Mouse (Mus musculus) lung, postnatal 0 days (tissue): ENCODE data around the gene Hs3st6. TPM values are rescaled to one million over a fixed set of nuclear protein-coding genes. Genes with fewer than 3 reads are reported as not detected.

Experiments used
- ATAC-seq: fragments of 200-750 bp; cut with Nextera tagmentation; 2 replicates; pipeline ENCODE4 v1.8.0; 2017; ENCODE audit warnings: moderate library complexity
- DNase-seq: peaks from one replicate; pipeline ENCODE4 v3.0.0-alpha.2; 2016; ENCODE audit warnings: low spot score
- H3K27ac ChIP-seq: fragments of 300-500 bp; sonication (generic); 2 replicates; pipeline ENCODE4 v1.5.1; 2014; ENCODE audit warnings: antibody characterized with exemption, mild to moderate bottlenecking, low read length, mixed read lengths
- H3K27me3 ChIP-seq: fragments of 300-500 bp; sonication (generic); replicated peaks from 2 replicates; pipeline ENCODE4 v1.6.1; 2014; ENCODE audit warnings: low read length, mixed read lengths; ENCODE audit not compliant: insufficient read depth
- H3K36me3 ChIP-seq: fragments of 300-500 bp; sonication (generic); 2 replicates; pipeline ENCODE4 v1.6.1; 2014; ENCODE audit warnings: low read length, mixed read lengths; ENCODE audit not compliant: insufficient read depth
- H3K4me1 ChIP-seq: fragments of 300-500 bp; sonication (generic); 2 replicates; pipeline ENCODE4 v1.6.1; 2014; ENCODE audit warnings: antibody characterized with exemption, low read depth, low read length, mixed read lengths; ENCODE audit not compliant: insufficient read depth
- H3K4me2 ChIP-seq: fragments of 300-500 bp; sonication (generic); replicated peaks from 2 replicates; pipeline ENCODE4 v1.6.1; 2014; ENCODE audit warnings: low read depth, mild to moderate bottlenecking, low read length, moderate library complexity, mixed read lengths
- H3K4me3 ChIP-seq: fragments of 300-500 bp; sonication (generic); 2 replicates; pipeline ENCODE4 v1.5.1; 2014; ENCODE audit warnings: low read depth, low read length
- H3K9ac ChIP-seq: fragments of 300-500 bp; sonication (generic); replicated peaks from 2 replicates; pipeline ENCODE4 v1.6.1; 2014; ENCODE audit warnings: low read depth, mild to moderate bottlenecking
- H3K9me3 ChIP-seq: fragments of 300-500 bp; sonication (generic); 2 replicates; pipeline ENCODE4 v1.6.1; 2016; ENCODE audit warnings: low read length, mixed read lengths
- CTCF ChIP-seq: IDR thresholded peaks from 2 replicates; pipeline ENCODE4 v1.5.1; 2016; ENCODE audit warnings: antibody characterized with exemption, mild to moderate bottlenecking
- EP300 ChIP-seq: IDR thresholded peaks from 2 replicates; pipeline ENCODE4 v1.6.1; 2016; ENCODE audit warnings: antibody characterized with exemption, mild to moderate bottlenecking, control low read depth
- WGBS: fragments of 180-500 bp; shearing (Covaris S2); extraction: QIAGEN DNeasy Blood & Tissue Kit; methylation state at CpG from one replicate; pipeline ENCODE4 v1.1.7; 2014; 5-methylcytosine and 5-hydroxymethylcytosine counted together
- polyA plus RNA-seq: library from polyadenylated mRNA; unstranded; fragments of >200 nt; fragmentation: Nextera tagmentation; extraction: Ambion mirVana; gene quantifications from 2 replicates; pipeline ENCODE4 v1.2.1, GENCODE M21; 2015

Hs3st6 gene
- polyA plus RNA-seq, 1 experiment from 2014 or later: 2.8 TPM

DNA sequence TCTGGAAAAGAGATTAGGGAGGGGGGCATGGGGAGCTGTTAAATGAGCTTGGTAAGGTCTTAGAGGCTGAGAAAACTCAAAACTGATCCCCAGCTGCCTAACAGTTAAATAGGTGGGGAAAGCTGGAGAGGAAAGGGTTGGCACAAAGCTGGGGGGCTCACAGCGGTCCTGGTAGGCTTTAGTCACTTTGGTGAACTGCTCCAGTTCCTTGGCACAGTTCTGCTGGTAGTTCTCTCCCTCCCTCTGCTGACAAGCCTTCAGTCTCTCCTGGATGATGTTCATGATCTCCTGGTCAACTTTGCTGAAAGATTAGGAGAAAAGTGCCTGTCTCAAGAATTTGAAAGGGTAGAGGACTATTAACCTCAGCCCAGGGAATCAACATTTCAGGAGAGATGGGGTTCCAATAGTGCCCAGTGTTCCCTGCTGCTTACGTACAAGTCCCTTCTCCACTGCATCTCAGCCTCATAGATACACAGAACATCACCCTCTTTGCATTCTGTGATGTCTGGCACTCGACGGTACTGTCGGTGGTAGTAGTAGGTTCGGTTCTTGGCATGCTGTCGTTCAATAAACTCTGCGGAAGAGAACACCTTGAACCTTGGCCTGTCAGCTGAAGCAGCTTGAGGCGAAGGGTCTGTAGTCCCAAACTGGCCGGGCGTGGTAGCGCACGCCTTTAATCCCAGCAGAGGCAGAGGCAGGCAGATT, 30.4 kb upstream of the Hs3st6 start:
- no peak overlapping the region for H3K27ac ChIP-seq
- peaks cover 10% of the 10 kb centered on the region; the same call in 1 of the 2 replicates for H3K4me1 ChIP-seq
- no peaks in the 10 kb centered on the region for H3K27me3 ChIP-seq
- no peak overlapping the region for H3K4me3 ChIP-seq
- WGBS: 31% methylated on average over 13 of the region's 13 CpGs
- DNase-seq: no peak
- no peak for ATAC-seq
- no peaks in the 10 kb centered on the region for H3K9me3 ChIP-seq
- H3K9ac ChIP-seq: no peak overlapping the region
- no peak overlapping the region for H3K4me2 ChIP-seq
- TF ChIP-seq EP300 (no peak), CTCF (no peak)
- peaks cover 11% of the 10 kb centered on the region; the same call in 1 of the 2 replicates for H3K36me3 ChIP-seq

DNA sequence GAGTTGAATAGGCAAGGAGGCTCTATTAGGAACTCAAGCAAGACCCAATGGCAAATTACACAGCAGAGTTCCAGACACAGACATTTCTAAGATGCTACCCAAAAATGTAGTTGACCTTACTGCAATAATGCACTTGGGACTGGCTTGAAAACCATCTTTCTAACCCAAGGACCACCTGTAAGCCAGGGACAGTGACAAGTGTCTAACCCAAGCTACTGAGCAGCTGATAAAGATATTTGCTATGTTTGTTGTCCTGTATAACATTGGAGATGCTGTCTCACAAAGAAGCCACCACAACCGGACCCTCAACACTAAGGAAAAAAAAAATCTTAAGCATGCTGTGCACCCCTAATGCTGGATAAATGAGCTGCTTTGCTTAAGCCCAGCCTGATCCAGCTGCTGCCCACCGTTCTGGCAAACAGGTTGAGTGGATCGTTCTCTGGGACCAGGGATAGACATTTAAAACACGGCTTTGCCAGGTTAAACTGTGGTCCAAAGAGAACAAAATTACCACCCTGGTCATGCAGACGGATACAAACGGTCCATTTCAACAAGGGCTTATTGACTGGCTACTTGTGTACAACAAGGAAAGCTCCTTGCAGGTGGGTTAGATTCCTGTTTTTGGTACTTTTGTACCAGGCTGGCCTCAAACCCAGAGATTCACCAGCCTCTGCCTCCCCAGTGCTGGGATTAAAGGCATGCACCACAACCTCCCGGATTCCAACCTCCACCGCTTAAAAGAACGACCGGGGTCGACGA, 29.5 kb upstream of the Hs3st6 start:
- Histone ChIP-seq H3K9ac (peak overlapping the region; percentile 92), H3K4me2 (peak overlapping the region; percentile 91), H3K4me1 (peaks cover 10% of the 10 kb centered on the region; the same call in 1 of the 2 replicates), H3K36me3 (peaks cover 11% of the 10 kb centered on the region; the same call in 1 of the 2 replicates), H3K27me3 (no peaks in the 10 kb centered on the region), H3K4me3 (peak overlapping the region; percentile 62), H3K27ac (peak overlapping the region; percentile 86), H3K9me3 (no peaks in the 10 kb centered on the region)
- TF ChIP-seq EP300 (no peak), CTCF (no peak)
- WGBS: 3% methylated on average over 12 of the region's 12 CpGs
- DNase-seq (no peak), ATAC-seq (no peak)

DNA sequence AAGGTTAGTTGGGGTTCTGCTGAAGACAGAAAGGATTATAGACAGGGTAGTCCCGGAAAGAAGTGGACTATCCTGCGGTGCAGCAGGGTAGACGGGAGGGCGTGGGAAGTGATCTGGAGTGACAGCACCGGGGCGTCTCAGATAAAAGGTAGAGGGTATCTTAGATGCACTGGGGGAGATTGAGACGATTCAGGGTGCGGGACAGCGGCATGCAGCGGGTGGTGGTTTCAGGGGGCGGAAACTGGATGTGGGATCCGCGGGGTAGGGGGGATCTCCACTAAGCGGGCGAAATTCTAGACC, 29.0 kb upstream of the Hs3st6 start:
- H3K36me3 ChIP-seq: peaks cover 11% of the 10 kb centered on the region; the same call in 1 of the 2 replicates
- H3K4me3 ChIP-seq: peak overlapping the region; percentile 62
- peak; percentile 25 for DNase-seq
- peaks cover 9% of the 10 kb centered on the region; the same call in 1 of the 2 replicates for H3K4me1 ChIP-seq
- ATAC-seq: no peak
- H3K4me2 ChIP-seq: peak overlapping the region; percentile 91
- H3K27me3 ChIP-seq: no peaks in the 10 kb centered on the region
- WGBS: 0% methylated on average over 15 of the region's 15 CpGs
- H3K9me3 ChIP-seq: no peaks in the 10 kb centered on the region
- TF ChIP-seq CTCF (no peak), EP300 (no peak)
- H3K9ac ChIP-seq: peak overlapping the region; percentile 92
- H3K27ac ChIP-seq: peak overlapping the region; percentile 86

DNA sequence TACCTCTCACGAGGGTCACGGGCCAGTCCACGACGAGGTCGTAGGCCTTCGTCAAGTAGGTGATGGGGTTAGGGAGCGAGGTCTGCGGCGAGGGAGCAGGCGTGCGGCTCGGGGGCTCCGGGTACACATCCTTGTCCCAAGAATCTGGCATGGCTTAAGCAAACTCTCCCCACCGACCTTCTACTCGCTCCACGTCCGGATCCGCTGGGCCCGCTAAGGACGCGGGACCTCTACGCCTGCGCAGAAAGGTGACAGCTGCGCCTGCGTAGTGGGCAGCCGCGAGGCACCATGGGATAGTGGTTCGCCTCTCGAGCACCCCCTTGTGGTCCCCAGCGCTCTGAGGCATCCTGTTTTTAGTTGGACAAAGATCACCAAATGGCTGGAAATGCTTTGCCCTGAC, 28.6 kb upstream of the Hs3st6 start, which contains the start of gene Ndufb10:
Ndufb10 (minus strand) TSS at position 295 of the 400 bp plus-strand sequence.
- WGBS: under 1% methylated on average over 30 of the region's 30 CpGs
- H3K4me3 ChIP-seq: peak within 1 kb of the TSS; percentile 62
- DNase-seq (peak; percentile 97), ATAC-seq (peak; percentile 73)
- H3K4me1 ChIP-seq: peaks cover 7% of the 10 kb centered on the region; the same call in 1 of the 2 replicates
- peak within 1 kb of the TSS; percentile 91 for H3K4me2 ChIP-seq
- H3K27me3 ChIP-seq: no peaks in the 10 kb centered on the region
- TF ChIP-seq EP300 (no peak), CTCF (peak; percentile 99)
- peak within 1 kb of the TSS; percentile 92 for H3K9ac ChIP-seq
- peaks cover 11% of the 10 kb centered on the region; the same call in 1 of the 2 replicates for H3K36me3 ChIP-seq
- H3K9me3 ChIP-seq: no peaks in the 10 kb centered on the region
- peak within 1 kb of the TSS; percentile 86 for H3K27ac ChIP-seq

DNA sequence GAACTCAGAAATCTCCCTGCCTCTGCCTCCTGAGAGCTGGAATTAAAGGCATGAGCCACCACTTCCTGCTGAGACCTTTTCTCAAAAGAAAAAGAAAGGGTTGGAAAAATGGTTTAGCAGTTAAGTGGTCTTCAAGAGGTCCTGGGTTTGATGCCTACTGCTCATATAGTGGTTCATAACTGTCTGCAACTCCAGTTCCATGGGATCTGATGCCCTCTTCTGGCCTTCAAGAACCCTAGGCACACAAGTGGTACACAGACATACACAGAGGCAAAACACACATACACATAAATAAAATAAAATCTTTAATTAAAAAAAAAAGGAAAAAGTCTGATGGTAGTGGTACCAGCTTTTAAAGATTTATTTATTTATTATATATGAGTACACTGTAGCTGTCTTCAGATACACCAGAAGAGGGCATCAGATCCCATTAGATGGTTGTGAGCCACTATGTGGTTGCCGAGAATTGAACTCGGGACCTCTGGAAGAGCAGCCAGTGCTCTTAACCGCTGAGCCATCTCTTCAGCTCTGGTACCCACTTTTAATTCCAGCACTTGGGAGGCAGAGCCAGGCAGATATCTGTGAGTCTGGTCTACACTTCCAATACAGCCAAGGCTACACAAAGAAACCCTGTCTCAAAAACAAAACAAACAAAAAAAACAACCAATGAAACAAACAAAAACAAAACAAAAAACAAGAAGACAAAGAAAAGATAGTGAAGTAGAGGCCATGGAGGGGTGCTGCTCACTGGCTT, 27.0 kb upstream of the Hs3st6 start:
- 71% methylated on average over 3 of the region's 3 CpGs for WGBS

DNA sequence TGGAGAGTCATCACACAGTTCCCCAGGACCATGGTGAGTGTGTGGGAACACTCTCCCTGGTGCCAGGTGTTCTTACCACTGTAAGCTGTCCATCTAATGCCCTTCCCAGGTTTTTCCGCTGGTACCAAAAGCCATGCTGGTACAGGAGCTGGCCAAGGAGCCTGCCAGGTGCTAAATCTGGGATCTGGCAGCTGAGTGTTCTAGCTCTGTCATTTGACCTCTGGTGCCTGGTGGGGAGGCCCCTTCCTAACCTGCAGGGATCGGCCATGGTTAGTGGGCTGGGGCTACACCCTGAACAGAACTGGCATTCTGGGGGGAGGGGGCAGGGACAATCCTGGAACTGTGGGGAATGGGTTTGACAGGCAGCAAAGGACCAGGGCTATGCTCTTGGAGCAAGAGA, 25.2 kb upstream of the Hs3st6 start, which contains the start of gene Rpl3l:
Rpl3l (plus strand) TSS at position 203 of the 400 bp plus-strand sequence.
- ATAC-seq (no peak), DNase-seq (no peak)
- Histone ChIP-seq H3K9ac (no peak within 1 kb of the TSS), H3K27me3 (no peaks in the 10 kb centered on the region), H3K4me3 (no peak within 1 kb of the TSS), H3K27ac (no peak within 1 kb of the TSS), H3K9me3 (no peaks in the 10 kb centered on the region), H3K4me1 (peaks cover 7% of the 10 kb centered on the region; the same call in 1 of the 2 replicates), H3K36me3 (no peaks in the 10 kb centered on the region), H3K4me2 (no peak within 1 kb of the TSS)
- TF ChIP-seq EP300 (no peak), CTCF (no peak)
- WGBS: 57% methylated on average over 2 of the region's 2 CpGs

More for the DNA sequence above, 27.0 kb upstream of the Hs3st6 start:
- no peak overlapping the region for H3K27ac ChIP-seq
- no peak overlapping the region for H3K9ac ChIP-seq
- peaks cover 11% of the 10 kb centered on the region; the same call in 1 of the 2 replicates for H3K36me3 ChIP-seq
- TF ChIP-seq EP300: no peak
- TF ChIP-seq CTCF: no peak
- H3K9me3 ChIP-seq: no peaks in the 10 kb centered on the region
- ATAC-seq: no peak
- peaks cover 7% of the 10 kb centered on the region; the same call in 1 of the 2 replicates for H3K4me1 ChIP-seq
- no peak overlapping the region for H3K4me3 ChIP-seq
- no peak for DNase-seq
- no peak overlapping the region for H3K4me2 ChIP-seq
- no peaks in the 10 kb centered on the region for H3K27me3 ChIP-seq
